Mouse (Mus musculus): ENCODE results near the gene Creg1.

Creg1 gene

GRCm38 (mm10) chr1:165763635-165764372 is at the start of gene Creg1:
Gene Creg1 (plus strand): TSS chr1:165763746.
- DNase-seq = peak; percentile 92

- DNase-seq = no peak
These were observed 49.7 kb upstream of the Creg1 start for GRCm38 (mm10) chr1:165713798-165714197.

DNA sequence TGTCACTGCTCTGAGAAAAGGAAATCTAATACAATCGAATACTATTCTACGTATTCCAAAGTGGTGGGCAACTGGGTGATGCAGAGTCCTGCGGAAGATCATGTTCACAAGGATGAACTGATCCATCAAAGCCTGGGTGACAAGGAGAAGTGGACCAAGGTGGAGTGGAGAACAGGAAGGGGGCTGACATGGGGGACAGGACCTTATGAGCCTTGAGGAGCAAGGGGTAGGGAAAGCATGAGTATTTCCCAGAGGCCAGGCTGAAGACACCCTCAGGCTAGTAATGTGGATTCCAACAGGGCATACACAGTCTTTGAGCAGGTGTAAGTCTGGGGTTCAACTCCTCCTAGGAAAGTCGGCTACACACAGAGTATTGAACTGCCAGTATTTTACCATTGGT is 47.1 kb upstream of the Creg1 start:
- DNase-seq = no peak

DNA sequence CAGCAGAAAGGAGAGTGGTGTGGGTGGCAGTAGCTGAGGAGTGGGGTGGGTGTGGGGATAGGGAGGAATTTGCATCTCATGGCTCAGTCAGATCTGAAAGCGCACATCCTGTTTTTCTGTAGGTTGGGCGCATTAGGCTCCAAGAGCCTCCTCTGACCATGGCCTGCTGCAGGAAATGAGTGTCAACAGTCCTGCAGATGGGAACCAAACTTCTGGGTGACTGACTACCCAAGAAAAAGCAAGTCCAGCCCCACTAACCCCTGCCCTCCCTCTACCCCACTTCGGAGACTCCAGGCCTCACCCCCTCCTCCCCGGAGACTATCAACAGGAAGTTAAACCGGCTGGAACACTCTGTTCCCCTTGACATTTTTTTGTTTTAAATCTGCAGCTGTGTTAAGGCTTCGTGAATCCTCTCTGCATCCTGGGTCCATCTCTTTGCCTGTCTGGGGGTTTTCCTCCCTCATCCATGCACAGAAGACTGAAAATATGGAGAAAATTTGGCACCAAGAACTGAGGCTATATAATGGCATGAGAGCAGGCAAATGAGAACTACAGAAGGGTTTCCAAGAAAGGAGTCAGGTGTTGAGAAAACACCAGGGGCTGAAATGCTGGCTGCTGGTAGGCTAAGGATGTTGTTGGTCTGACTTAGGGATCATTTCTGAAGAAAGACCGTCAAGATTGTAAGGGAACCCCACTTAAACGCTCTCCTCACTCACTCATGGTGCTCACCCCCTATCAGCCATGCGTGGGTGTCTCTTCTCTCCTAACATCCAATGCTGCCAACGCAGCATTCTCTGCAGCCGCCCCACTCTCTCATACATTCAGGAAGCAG is 45.6 kb upstream of the Creg1 start:
- DNase-seq = no peak

DNA sequence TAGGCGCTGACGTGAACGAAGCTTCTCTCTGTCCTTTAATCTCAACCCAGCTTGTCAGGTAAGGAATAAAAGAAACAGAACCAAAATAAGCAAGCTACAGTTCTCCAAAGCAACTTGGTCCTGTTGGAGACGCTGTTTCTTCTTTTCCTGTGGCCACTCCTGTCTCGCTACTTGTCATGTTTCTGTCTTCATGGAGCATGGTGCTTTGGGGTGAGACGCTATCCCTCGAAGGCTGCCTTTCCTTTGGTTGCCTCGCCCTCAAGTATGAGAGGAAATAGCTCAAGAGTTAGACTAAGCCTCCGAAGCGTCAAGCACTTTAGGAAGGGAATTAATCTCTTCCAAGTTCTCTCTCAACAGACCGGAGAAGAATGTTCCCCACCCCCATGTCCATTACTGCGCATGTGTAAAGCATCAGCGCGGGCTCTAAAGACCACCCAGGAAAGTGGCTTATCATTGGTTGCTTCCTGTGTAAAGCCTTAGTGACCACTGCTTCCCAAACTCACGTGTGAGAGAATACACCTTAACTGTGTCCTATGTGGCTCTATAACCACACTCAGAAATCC is 44.9 kb upstream of the Creg1 start:
- no peak for DNase-seq

DNA sequence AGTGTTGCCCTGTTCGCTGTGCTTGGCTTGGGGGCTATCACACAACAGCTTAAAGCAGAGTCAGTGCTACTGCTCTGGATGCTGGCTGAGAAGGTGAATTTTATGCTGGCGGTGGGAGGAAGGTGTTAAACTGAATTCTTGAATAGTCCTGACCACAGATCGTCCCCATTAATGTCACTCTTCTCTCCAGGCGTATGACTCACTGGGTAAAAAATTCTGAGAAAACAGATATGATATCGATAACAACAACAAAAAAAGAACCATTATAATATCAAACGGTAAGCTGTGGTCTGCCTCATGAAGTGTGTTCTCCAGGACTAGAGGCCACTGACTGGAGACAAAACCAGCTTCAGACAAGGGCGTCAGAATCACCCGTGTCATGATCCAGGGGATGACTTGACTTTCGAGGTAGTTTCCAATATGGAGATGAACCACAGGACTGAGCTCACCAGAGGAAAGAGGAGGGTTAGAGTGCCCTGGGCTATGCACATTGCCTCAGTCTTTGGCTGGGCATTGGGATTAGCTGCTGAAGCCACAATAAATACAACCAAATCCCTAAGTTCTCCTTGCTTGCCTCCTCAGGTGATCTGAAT is 40.9 kb upstream of the Creg1 start:
- DNase-seq = no peak

- no peak for DNase-seq
These were observed 39.1 kb upstream of the Creg1 start for GRCm38 (mm10) chr1:165724219-165725033.

DNA sequence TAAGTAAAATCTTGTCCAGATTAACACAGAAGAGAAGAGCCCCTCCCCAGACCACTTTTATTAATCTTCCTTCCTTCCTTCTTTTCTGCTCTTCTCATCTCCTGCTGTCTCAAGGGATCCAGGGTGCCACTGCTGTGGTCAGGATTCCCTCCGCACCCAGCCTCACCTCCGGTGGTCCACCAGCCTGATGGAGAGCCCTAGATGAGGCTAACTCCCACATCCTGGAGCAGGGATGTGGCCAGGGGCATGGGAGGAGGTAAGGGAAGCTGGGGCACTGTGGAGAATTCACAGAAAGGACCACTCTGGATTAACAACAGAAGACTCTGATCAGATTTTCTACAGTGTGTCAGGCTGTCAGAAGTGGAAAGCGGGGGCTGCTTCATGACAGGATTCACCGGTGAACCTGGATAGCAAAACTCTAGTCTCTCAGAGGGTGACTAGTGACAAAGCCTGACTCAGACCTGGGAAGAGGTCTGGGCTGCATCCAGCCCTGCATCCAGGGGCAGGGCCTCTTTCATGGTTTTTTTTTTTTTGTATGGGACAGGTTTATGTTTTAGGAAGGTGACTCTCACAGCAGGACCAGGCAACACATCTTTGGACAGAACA is 38.4 kb upstream of the Creg1 start:
- no peak for DNase-seq

- DNase-seq = no peak
These were observed 36.6 kb upstream of the Creg1 start for GRCm38 (mm10) chr1:165726986-165727385.

- no peak for DNase-seq
These were observed 35.4 kb upstream of the Creg1 start for GRCm38 (mm10) chr1:165728057-165728639.

GRCm38 (mm10) chr1:165730129-165730528 is 33.4 kb upstream of the Creg1 start:
- no peak for DNase-seq

DNA sequence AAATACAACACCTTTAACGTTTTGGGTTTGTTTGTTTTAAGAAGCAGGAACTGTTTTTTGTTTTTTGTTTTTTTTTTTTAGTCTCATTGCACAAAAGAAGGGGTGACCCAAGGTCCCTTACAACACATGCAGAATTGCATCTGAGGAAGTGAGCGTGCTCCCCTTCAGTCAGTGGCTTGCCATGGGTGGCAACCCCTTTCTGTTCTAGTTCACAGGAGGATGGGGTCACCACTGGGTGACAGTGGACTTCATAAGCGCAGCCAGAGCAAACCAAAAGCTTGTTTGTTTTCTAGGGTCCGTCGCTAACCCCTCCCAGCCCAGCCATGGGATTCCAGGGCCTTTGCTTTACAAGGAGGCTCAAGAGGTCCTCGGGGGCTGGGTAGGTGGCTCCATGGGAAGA is 32.0 kb upstream of the Creg1 start:
- no peak for DNase-seq

- no peak for DNase-seq
These were observed 28.7 kb upstream of the Creg1 start for GRCm38 (mm10) chr1:165734840-165735239.

- DNase-seq = peak; percentile 77
These were observed 27.4 kb upstream of the Creg1 start for GRCm38 (mm10) chr1:165735826-165736818.

GRCm38 (mm10) chr1:165737451-165737850 is 26.1 kb upstream of the Creg1 start:
- DNase-seq = no peak

DNA sequence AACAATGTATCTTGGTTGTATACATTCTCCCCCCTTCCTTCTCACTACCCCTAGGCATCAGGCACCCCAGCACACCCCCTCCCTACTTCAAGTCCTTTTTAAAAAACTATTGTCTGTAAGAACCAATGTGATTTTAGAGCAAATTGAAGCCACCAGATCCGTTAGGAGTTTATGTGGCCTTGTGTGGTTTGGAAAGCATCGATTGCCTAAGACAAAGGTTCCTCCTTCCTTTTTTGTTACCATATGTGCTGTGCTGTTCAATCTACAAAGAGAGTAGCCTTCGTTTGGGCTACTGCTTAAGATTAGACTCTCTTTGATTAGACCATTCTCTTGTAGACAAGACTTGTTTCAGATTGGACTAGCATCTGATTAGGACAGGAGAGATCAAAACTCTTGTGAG is 25.7 kb upstream of the Creg1 start:
- no peak for DNase-seq

- DNase-seq = no peak
These were observed 24.6 kb upstream of the Creg1 start for GRCm38 (mm10) chr1:165738985-165739384.

GRCm38 (mm10) chr1:165741989-165742388 is 21.6 kb upstream of the Creg1 start:
- DNase-seq = no peak

DNA sequence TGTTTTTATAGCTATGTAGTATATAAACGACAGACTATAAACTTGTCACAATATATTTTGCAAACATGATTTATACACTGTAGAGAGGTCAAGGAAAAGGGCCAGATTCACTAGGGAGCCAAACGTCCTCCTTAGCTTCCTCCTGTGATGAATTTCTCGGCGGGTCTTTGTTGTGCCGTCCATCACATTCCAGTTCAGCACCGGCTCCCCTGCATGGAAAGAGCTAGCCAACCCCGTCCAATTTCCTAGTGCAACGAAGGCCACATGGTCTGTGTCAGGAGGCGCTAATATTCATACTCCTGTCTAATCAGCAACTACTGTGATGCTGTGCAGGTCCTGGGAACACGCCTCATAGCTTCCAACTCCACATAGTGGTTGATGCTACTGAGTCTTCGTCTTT is 15.5 kb upstream of the Creg1 start:
- DNase-seq = no peak

GRCm38 (mm10) chr1:165751142-165751541 is 12.4 kb upstream of the Creg1 start:
- DNase-seq = no peak

DNA sequence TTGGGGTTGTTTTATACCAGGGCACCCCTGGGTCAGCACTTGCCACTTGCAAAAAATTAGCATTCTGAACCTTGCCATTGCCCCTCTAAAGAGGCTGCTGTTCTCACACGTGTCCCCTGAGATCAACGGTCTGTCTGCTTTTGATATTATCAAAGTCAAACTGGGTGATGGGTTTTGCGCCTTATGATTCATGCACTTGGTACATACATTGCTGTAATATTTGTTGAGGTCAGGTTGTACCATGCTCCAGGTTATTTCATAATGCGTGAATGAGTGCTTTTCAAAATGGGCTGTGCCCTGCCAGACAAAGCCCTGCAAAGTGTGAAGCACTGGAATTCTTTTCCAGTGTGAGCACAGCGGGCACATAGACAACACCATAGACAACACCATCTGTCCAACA is 11.7 kb upstream of the Creg1 start:
- DNase-seq = no peak
